Mouse (Mus musculus) colon, adult 2 months (tissue): ENCODE data around the gene Fsd2. TPM values are rescaled to one million over a fixed set of nuclear protein-coding genes. Genes with fewer than 3 reads are reported as not detected.

ENCODE experiments used
- polyA plus RNA-seq: library from polyadenylated mRNA; depleted of rRNA; stranded (reverse); fragments of >200 nt; gene quantifications from 2 replicates; pipeline ENCODE4 v1.2.3, GENCODE M21; 2012; rRNA removed

Gene Fsd2
- 0.02 TPM in 1 of 2 replicates, not detected in the other for polyA plus RNA-seq

GRCm38 (mm10) chr7:81566892-81567291 lies at the start of gene Fsd2:
Fsd2 (minus strand) TSS chr7:81566944.

GRCm38 (mm10) chr7:81571108-81571940 lies 4.6 kb upstream of the Fsd2 start, which contains the start of gene Whamm:
Whamm (plus strand) TSS chr7:81571266.

DNA sequence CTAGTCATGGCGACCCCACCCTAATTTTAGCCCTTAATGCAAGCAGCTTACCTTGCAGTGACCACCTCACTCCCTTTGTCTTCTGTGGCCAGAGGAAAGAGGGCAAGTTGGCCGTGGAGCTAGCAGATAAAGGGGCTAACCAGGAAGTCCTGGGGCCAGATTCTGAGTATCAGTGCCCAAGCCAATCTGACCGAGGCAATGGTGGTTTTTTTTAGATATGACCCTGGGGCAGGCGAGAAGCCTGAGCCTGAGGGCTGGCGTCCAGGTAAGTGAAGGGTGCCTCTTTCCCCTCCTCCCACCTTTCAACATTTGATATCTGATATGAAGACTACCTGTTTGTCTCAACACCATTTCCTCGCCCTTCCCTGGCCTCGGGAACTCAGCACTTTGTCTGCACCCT lies 68.6 kb downstream of the Fsd2 start, which contains the start of gene BC048679:
Gene BC048679, minus strand, starts transcription at position 101 of the 400 bp plus-strand sequence.

DNA sequence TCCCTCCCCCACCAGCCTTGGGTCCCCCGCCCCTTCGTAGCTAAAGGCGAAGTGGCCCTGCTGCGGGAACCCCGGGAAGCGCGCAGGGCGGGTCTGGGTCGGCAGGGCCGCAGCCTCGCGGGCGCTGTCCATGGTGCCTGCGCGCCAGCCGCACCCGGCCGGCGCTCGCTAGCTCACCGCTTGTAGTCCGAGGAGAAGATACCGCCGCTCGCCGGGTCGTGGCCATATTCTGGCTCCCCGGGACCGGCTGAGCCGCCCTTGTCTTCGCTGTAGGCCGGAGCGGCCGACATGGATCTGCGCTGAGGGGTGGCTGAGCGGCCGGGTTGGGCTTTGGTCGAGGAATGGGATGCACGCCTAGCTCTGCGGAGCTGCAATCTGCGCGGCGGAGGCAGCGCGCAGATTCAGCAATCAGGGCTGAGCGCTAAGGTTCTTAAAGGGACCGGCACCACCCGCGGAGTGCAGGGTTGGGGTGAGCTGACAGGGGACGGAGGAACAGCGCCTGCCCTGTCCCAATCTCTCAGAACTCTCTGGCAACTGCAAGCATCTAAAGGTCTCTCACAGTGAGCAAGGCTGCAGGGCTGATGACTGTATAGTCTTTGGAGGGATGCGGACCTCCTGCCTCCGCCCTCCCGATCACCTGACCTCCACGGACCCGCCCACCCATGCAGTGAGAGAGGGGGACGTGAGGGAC lies 73.3 kb downstream of the Fsd2 start, which contains the start of gene Ap3b2:
Gene Ap3b2, minus strand, starts transcription at position 595 of the 691 bp plus-strand sequence.

Other genes starting within 250 kb of the Fsd2 start
- 849 and 918 TPM in 2 replicates for gene Rps17, start 221.7 kb downstream of the Fsd2 start, polyA plus RNA-seq
- gene Cpeb1, start 111.5 kb downstream of the Fsd2 start, polyA plus RNA-seq: 2.5 and 2.7 TPM in 2 replicates
- gene Ap3b2, start 73.0 kb downstream of the Fsd2 start, polyA plus RNA-seq: 2.7 and 3.1 TPM in 2 replicates
- gene BC048679, start 68.7 kb downstream of the Fsd2 start, polyA plus RNA-seq: not detected in 2 replicates
- gene Whamm, start 4.3 kb upstream of the Fsd2 start, polyA plus RNA-seq: 38.1 and 40.2 TPM in 2 replicates
- 28.3 and 34.6 TPM in 2 replicates for gene Homer2, start 140.6 kb upstream of the Fsd2 start, polyA plus RNA-seq
- 5.4 and 5.5 TPM in 2 replicates for gene Ramac, start 196.0 kb upstream of the Fsd2 start, polyA plus RNA-seq
- 23.9 and 26.6 TPM in 2 replicates for gene 3110040N11Rik, start 222.5 kb upstream of the Fsd2 start, polyA plus RNA-seq